Mouse (Mus musculus) liver, adult 2 months (tissue): ENCODE results near the gene Slc46a2. TPM values are rescaled to one million over a fixed set of nuclear protein-coding genes. Genes with fewer than 3 reads are reported as not detected.

Experiments used
- DNase-seq: peaks from one replicate; pipeline ENCODE4 v3.0.0-alpha.2; 2011; ENCODE audit warnings: low read depth, low spot score; ENCODE audit errors: extremely low read depth
- H3K27ac ChIP-seq: fragments of 200-500 bp; replicated peaks from 2 replicates; pipeline ENCODE4 v1.5.1; 2012; ENCODE audit warnings: low read depth, mild to moderate bottlenecking, control low read depth, inconsistent platforms, low read length; ENCODE audit not compliant: insufficient read depth
- H3K27me3 ChIP-seq: fragments of 200-500 bp; 2 replicates; pipeline ENCODE4 v1.6.1; 2012; ENCODE audit warnings: mild to moderate bottlenecking, moderate library complexity, low read length, inconsistent platforms; ENCODE audit not compliant: control insufficient read depth, insufficient read depth
- H3K36me3 ChIP-seq: fragments of 200-500 bp; 2 replicates; pipeline ENCODE4 v1.6.1; 2012; ENCODE audit warnings: low read length, inconsistent platforms; ENCODE audit not compliant: control insufficient read depth, insufficient read depth
- H3K4me1 ChIP-seq: fragments of 200-500 bp; 2 replicates; pipeline ENCODE4 v1.6.1; 2011; ENCODE audit warnings: low read length; ENCODE audit not compliant: control insufficient read depth, insufficient read depth
- H3K4me3 ChIP-seq: fragments of 200-500 bp; 2 replicates; pipeline ENCODE4 v1.5.1; 2011; ENCODE audit warnings: low read depth, mild to moderate bottlenecking, control low read depth, low read length, moderate library complexity; ENCODE audit not compliant: insufficient read depth
- H3K79me2 ChIP-seq: fragments of 200-500 bp; 2 replicates; pipeline ENCODE4 v1.6.1; 2012; ENCODE audit warnings: inconsistent platforms, mild to moderate bottlenecking, low read length, moderate library complexity; ENCODE audit not compliant: control insufficient read depth, insufficient read depth
- H3K9ac ChIP-seq: fragments of 200-500 bp; 2 replicates; pipeline ENCODE4 v1.6.1; 2012; ENCODE audit warnings: low read depth, mild to moderate bottlenecking, control low read depth, inconsistent platforms, low read length
- CTCF ChIP-seq: fragments of 200-500 bp; IDR thresholded peaks from 2 replicates; pipeline ENCODE4 v1.5.1; 2011; ENCODE audit warnings: low read depth, low read length, control low read depth
- POLR2A ChIP-seq: fragments of 200-500 bp; IDR thresholded peaks from 2 replicates; pipeline ENCODE4 v1.6.1; 2011; ENCODE audit warnings: low read length, control low read depth; ENCODE audit not compliant: insufficient read depth; ENCODE audit errors: extremely low read depth
- WGBS: fragments of 180-500 bp; shearing (Covaris S2); methylation state at CpG from one replicate; pipeline ENCODE4 v1.1.7; 2018; 5-methylcytosine and 5-hydroxymethylcytosine counted together
- polyA plus RNA-seq: library from polyadenylated mRNA; depleted of rRNA; stranded (reverse); fragments of >200 nt; gene quantifications from 2 replicates; pipeline ENCODE4 v1.2.3, GENCODE M21; 2012
- total RNA-seq: library from RNA; depleted of rRNA; stranded (reverse); fragments of >200 nt; gene quantifications from 2 replicates; pipeline ENCODE4 v1.2.3, GENCODE M21; 2014

The Slc46a2 gene
- total and polyA plus RNA-seq, 2 experiments = not detected

GRCm38 (mm10) chr4:59894977-59895575, 19.8 kb downstream of the Slc46a2 start:
- Histone ChIP-seq H3K4me1 (0 out of 2 replicates have a peak, but pooled peaks cover 2% of the 10 kb centered on the region), H3K27ac (no peak overlapping the region), H3K4me3 (no peak overlapping the region), H3K79me2 (no peaks in the 10 kb centered on the region), H3K36me3 (peaks cover 3% of the 10 kb centered on the region; the same call in 1 of the 2 replicates), H3K9ac (no peak overlapping the region), H3K27me3 (no peaks in the 10 kb centered on the region)
- DNase-seq = no peak
- 92% methylated on average over 3 of the region's 3 CpGs for WGBS
- TF ChIP-seq POLR2A (no peak), CTCF (no peak)

DNA sequence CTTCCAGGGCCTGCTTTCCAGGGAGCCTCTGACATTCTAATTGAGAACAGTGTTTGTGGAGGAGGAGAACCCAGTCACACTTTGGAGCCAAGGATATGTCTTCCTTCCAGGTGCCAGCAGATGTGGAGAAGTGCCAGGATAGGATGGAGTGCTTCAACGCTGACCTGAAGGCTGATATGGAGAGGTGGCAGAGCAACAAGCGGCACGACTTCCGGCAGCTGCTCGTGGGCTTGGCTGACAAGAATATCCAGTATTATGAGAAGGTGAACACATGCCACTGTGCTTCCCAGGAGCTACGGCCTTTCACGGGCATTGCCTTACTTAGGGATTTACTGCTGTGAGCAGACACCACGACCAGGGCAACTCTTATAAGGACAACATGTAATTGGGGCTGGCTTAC, 20.4 kb downstream of the Slc46a2 start:
- no peak overlapping the region for H3K4me3 ChIP-seq
- H3K27ac ChIP-seq = no peak overlapping the region
- H3K79me2 ChIP-seq = no peaks in the 10 kb centered on the region
- TF ChIP-seq CTCF (no peak), POLR2A (no peak)
- WGBS = 96% methylated on average over 8 of the region's 8 CpGs
- peaks cover 3% of the 10 kb centered on the region; the same call in 1 of the 2 replicates for H3K36me3 ChIP-seq
- no peak overlapping the region for H3K9ac ChIP-seq
- no peaks in the 10 kb centered on the region for H3K27me3 ChIP-seq
- no peak for DNase-seq
- H3K4me1 ChIP-seq = 0 out of 2 replicates have a peak, but pooled peaks cover 2% of the 10 kb centered on the region

DNA sequence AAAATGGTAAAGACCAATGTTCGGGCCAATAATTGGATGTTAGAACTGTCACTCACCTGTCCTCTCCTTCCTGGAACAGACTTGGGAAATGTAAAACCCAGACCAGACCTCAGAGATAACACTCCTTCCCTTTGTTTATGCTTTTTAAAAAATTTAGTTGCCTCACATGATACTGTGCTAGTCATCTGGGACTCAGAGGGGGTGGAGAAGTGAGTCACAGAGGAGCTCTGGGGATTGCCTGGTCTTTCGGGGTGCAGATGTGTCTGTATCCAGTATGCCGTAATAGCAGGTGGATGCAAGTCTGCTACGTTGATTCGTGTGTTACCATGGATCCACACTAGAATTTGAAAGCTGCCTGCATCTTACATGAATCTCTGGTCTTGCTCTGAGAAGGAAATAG, 22.1 kb downstream of the Slc46a2 start:
- Histone ChIP-seq H3K4me1 (0 out of 2 replicates have a peak, but pooled peaks cover 2% of the 10 kb centered on the region), H3K4me3 (no peak overlapping the region), H3K9ac (no peak overlapping the region), H3K79me2 (no peaks in the 10 kb centered on the region), H3K27me3 (no peaks in the 10 kb centered on the region), H3K36me3 (peaks cover 3% of the 10 kb centered on the region; the same call in 1 of the 2 replicates), H3K27ac (no peak overlapping the region)
- no peak for DNase-seq
- TF ChIP-seq CTCF (no peak), POLR2A (no peak)
- WGBS = 96% methylated on average over 5 of the region's 5 CpGs

DNA sequence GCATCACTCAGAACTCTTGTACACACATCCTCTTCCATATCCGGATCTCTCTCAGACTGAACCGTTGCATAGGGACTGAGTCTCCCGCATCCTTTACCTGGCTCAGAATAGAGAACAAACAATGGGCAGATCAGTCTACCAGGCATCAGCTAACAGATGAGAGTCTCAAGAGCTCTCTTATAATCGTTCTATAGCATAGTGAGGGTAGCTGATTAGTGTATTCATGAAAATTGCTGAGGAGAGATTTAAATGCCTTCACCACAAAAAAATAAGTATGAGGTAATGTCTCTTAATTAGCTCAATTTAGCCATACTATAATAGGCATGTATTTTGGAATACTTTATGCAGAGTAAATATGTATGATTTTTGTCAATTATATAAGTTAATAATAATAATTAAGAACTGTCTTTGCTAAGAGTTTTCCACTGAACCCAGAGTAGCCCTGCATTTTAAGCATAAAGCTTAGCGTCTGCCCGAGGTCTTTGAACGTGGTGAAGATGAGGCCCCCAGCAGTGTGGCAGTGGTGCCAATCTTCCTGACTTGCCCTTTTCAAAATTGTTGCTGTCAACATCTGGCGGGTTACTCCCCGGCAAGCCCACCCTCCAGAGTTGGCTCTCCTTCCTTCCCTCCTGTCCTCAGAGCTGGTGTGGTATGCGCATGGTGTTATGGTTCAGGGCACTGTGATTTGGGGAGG, 23.0 kb downstream of the Slc46a2 start:
- no peak for DNase-seq
- Histone ChIP-seq H3K4me3 (no peak overlapping the region), H3K27me3 (no peaks in the 10 kb centered on the region), H3K79me2 (no peaks in the 10 kb centered on the region), H3K27ac (no peak overlapping the region), H3K36me3 (peaks cover 3% of the 10 kb centered on the region; the same call in 1 of the 2 replicates), H3K4me1 (0 out of 2 replicates have a peak, but pooled peaks cover 2% of the 10 kb centered on the region), H3K9ac (no peak overlapping the region)
- TF ChIP-seq POLR2A (no peak), CTCF (no peak)
- 89% methylated on average over 10 of the region's 10 CpGs for WGBS

- Histone ChIP-seq H3K4me1 (0 out of 2 replicates have a peak, but pooled peaks cover 2% of the 10 kb centered on the region), H3K9ac (no peak overlapping the region), H3K4me3 (no peak overlapping the region), H3K27ac (no peak overlapping the region), H3K27me3 (no peaks in the 10 kb centered on the region), H3K36me3 (peaks cover 6% of the 10 kb centered on the region), H3K79me2 (no peaks in the 10 kb centered on the region)
- 75% methylated on average over 6 of the region's 6 CpGs for WGBS
- TF ChIP-seq CTCF = no peak
- no peak for TF ChIP-seq POLR2A
- peak; percentile 31 for DNase-seq
Observed at GRCm38 (mm10) chr4:59890086-59890600, 24.7 kb downstream of the Slc46a2 start.

DNA sequence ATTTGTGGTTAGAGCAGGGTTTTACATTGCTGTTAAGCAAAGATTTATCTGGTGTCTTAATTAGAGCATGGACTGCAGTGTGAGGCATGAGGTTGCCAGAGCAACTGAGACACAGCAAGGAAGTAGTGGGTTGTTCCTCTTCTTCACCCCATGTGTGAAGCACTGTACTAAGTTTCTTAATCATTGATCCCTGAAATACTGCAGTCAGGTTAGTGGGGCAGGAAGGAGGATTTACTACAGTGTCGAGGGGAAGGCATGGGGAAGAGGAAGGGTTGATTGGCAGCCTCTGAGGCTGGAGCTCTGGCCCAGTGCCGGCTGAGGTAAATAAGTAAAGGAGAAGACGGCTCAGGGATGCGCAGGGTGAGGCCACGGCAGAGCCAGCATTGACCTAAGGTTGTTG, 26.8 kb downstream of the Slc46a2 start:
- Histone ChIP-seq H3K27ac (no peak overlapping the region), H3K4me3 (no peak overlapping the region), H3K27me3 (no peaks in the 10 kb centered on the region), H3K4me1 (0 out of 2 replicates have a peak, but pooled peaks cover 2% of the 10 kb centered on the region), H3K79me2 (no peaks in the 10 kb centered on the region), H3K9ac (no peak overlapping the region), H3K36me3 (peaks cover 3% of the 10 kb centered on the region)
- TF ChIP-seq POLR2A (no peak), CTCF (no peak)
- no peak for DNase-seq
- 83% methylated on average over 5 of the region's 5 CpGs for WGBS
